Comparison of ENCODE assay signal across 8 mouse cellular contexts in genomic region chr7:112678418-112679170, GRCm38 (mm10). TPM values are rescaled to one million over a fixed set of nuclear protein-coding genes. Genes with fewer than 3 reads are reported as not detected.
DNase-seq lines count a peak whose midpoint lies in the region; ATAC-seq and TF ChIP-seq lines count a peak whose summit lies in the region.

No protein-coding gene starts in this region.

- peak; percentile 22; the same call in 1 of the 2 replicates for ATAC-seq in liver, embryonic 14.5 days (ENCODE audit: insufficient read depth)
- peak; percentile 72; the same call in 1 of the 2 replicates for ATAC-seq in neural tube, embryonic 13.5 days (ENCODE audit: low read depth)

- no peaks in the 10 kb centered on the region for H3K9me3 ChIP-seq in embryonic facial prominence, embryonic 10.5 days
- no peaks in the 10 kb centered on the region for H3K9me3 ChIP-seq in liver, embryonic 14.5 days (ENCODE audit: control insufficient read depth, low read length)
- no peaks in the 10 kb centered on the region for H3K9me3 ChIP-seq in neural tube, embryonic 13.5 days

- no peak for TF ChIP-seq POLR2A in spleen, adult 2 months (IDR thresholded peaks at IDR 0.05; ENCODE audit: low read depth, low read length)
- no peak for TF ChIP-seq POLR2A in kidney, adult 2 months (IDR thresholded peaks at IDR 0.05; ENCODE audit: low read depth, low read length)

- peaks cover 10% of the 10 kb centered on the region for H3K27me3 ChIP-seq in spleen, adult 2 months (ENCODE audit: control insufficient read depth, insufficient read depth, low read length)
- peaks cover 17% of the 10 kb centered on the region for H3K27me3 ChIP-seq in embryonic facial prominence, embryonic 10.5 days (replicated peaks; ENCODE audit: low read depth, poor library complexity, severe bottlenecking)
- no peaks in the 10 kb centered on the region for H3K27me3 ChIP-seq in kidney, adult 2 months (replicated peaks; ENCODE audit: control insufficient read depth, insufficient read depth, low read length)
- H3K27me3 ChIP-seq in liver, embryonic 14.5 days (ENCODE audit: control insufficient read depth, insufficient read depth, low read length), result peaks cover 45% of the 10 kb centered on the region
- H3K27me3 ChIP-seq in neural tube, embryonic 13.5 days, result 0 out of 2 replicates have a peak, but pooled peaks cover 6% of the 10 kb centered on the region

- WGBS in spleen, adult 2 months, result 3% methylated on average over 38 of the region's 44 CpGs
- under 1% methylated on average over 44 of the region's 44 CpGs for WGBS in embryonic facial prominence, embryonic 10.5 days
- under 1% methylated on average over 44 of the region's 44 CpGs for WGBS in kidney, adult 2 months
- WGBS in liver, embryonic 14.5 days (ENCODE audit: insufficient replicate concordance), result 2% methylated on average over 44 of the region's 44 CpGs
- under 1% methylated on average over 44 of the region's 44 CpGs for WGBS in neural tube, embryonic 13.5 days

- peak overlapping the region; percentile 25; the same call in 1 of the 2 replicates for H3K27ac ChIP-seq in spleen, adult 2 months (ENCODE audit: insufficient read depth, low read length)
- H3K27ac ChIP-seq in embryonic facial prominence, embryonic 10.5 days (replicated peaks), result peak overlapping the region; percentile 98
- peak overlapping the region; percentile 81 for H3K27ac ChIP-seq in kidney, adult 2 months (ENCODE audit: insufficient read depth, low read depth, low read length)
- H3K27ac ChIP-seq in liver, embryonic 14.5 days, result no peak overlapping the region
- H3K27ac ChIP-seq in neural tube, embryonic 13.5 days (replicated peaks), result peak overlapping the region; percentile 93

- DNase-seq in spleen, adult 2 months (ENCODE audit: low read depth in 1 of 2, low spot score in 2 of 2), result no peak
- DNase-seq in spleen, postnatal 36 days (ENCODE audit: low spot score in 2 of 2), result no peak
- DNase-seq in embryonic facial prominence, embryonic 10.5 days (ENCODE audit: low spot score), result peak; percentile 73
- DNase-seq in heart, adult 9 months (ENCODE audit: low spot score in 2 of 2), result peak; percentile 58 to 72
- DNase-seq in kidney, adult 2 months, result peak; percentile 83
- no peak for DNase-seq in liver, embryonic 14.5 days (ENCODE audit: low read depth in 3 of 3, low spot score in 3 of 3)
- no peak for DNase-seq in thymus, postnatal 25 days

- H3K4me1 ChIP-seq in spleen, adult 2 months (ENCODE audit: control insufficient read depth, insufficient read depth, insufficient read length), result peaks cover 2% of the 10 kb centered on the region; the same call in 1 of the 2 replicates
- peaks cover 39% of the 10 kb centered on the region for H3K4me1 ChIP-seq in embryonic facial prominence, embryonic 10.5 days
- peaks cover 2% of the 10 kb centered on the region; the same call in 1 of the 2 replicates for H3K4me1 ChIP-seq in kidney, adult 2 months (ENCODE audit: control insufficient read depth, insufficient read depth, low read length)
- no peaks in the 10 kb centered on the region for H3K4me1 ChIP-seq in liver, embryonic 14.5 days (replicated peaks; ENCODE audit: control insufficient read depth in 2 of 2, insufficient read depth in 2 of 2, low read length in 1 of 2)
- peaks cover 47% of the 10 kb centered on the region for H3K4me1 ChIP-seq in neural tube, embryonic 13.5 days (replicated peaks)

- peak overlapping the region; percentile 29; the same call in 1 of the 2 replicates for H3K4me3 ChIP-seq in spleen, adult 2 months (ENCODE audit: extremely low read depth, insufficient read depth, insufficient read length)
- peak overlapping the region; percentile 95 for H3K4me3 ChIP-seq in embryonic facial prominence, embryonic 10.5 days
- H3K4me3 ChIP-seq in kidney, adult 2 months (ENCODE audit: insufficient read depth, low read depth, low read length), result peak overlapping the region; percentile 84
- H3K4me3 ChIP-seq in liver, embryonic 14.5 days (ENCODE audit: insufficient read depth in 1 of 2, low read depth in 2 of 2, low read length in 2 of 2), result peak overlapping the region; percentile 52 to 55
- peak overlapping the region; percentile 85 for H3K4me3 ChIP-seq in neural tube, embryonic 13.5 days

- no peak overlapping the region for H3K9ac ChIP-seq in liver, embryonic 14.5 days (replicated peaks)
- H3K9ac ChIP-seq in neural tube, embryonic 13.5 days, result peak overlapping the region; percentile 68

- H3K4me2 ChIP-seq in liver, embryonic 14.5 days (ENCODE audit: low read depth), result peak overlapping the region; percentile 42
- H3K4me2 ChIP-seq in neural tube, embryonic 13.5 days, result peak overlapping the region; percentile 87

- H3K36me3 ChIP-seq in spleen, adult 2 months (ENCODE audit: control insufficient read depth, insufficient read depth, low read length), result no peaks in the 10 kb centered on the region
- H3K36me3 ChIP-seq in embryonic facial prominence, embryonic 10.5 days (replicated peaks), result no peaks in the 10 kb centered on the region
- H3K36me3 ChIP-seq in kidney, adult 2 months (ENCODE audit: control insufficient read depth, insufficient read depth, low read length), result no peaks in the 10 kb centered on the region
- no peaks in the 10 kb centered on the region for H3K36me3 ChIP-seq in liver, embryonic 14.5 days (replicated peaks; ENCODE audit: control insufficient read depth, insufficient read depth, low read depth)
- no peaks in the 10 kb centered on the region for H3K36me3 ChIP-seq in neural tube, embryonic 13.5 days

- no peak for TF ChIP-seq CTCF in spleen, adult 2 months (IDR thresholded peaks at IDR 0.05; ENCODE audit: extremely low read depth, insufficient read depth, insufficient read length, insufficient replicate concordance)
- TF ChIP-seq CTCF in kidney, adult 2 months (conservative IDR thresholded peaks at IDR 0.05; ENCODE audit: insufficient read depth, insufficient read length, low read depth, low read length), result no peak
- TF ChIP-seq CTCF in liver, embryonic 14.5 days (IDR thresholded peaks at IDR 0.05; ENCODE audit: low read depth), result no peak

- TF ChIP-seq EP300 in liver, embryonic 14.5 days (IDR thresholded peaks at IDR 0.05; ENCODE audit: low read depth), result no peak

RNA-seq across cellular contexts. Expression of gene Tead1, which starts 0.5 kb away (rescaled TPM):
- 2.7 and 3.6 TPM in 2 replicates for polyA plus RNA-seq in spleen, adult 2 months (2012; rRNA removed)
- polyA plus RNA-seq in embryonic facial prominence, embryonic 10.5 days (2016; fragmentation: Nextera tagmentation; extraction: Ambion mirVana), result 20.2 and 23.5 TPM in 2 replicates
- 14.7 TPM in 2 replicates for polyA plus RNA-seq in kidney, adult 2 months (2012; rRNA removed)
- 0.98 and 1.1 TPM in 2 replicates for polyA plus RNA-seq in liver, embryonic 14.5 days (2012; rRNA removed)
- polyA plus RNA-seq in liver, embryonic 14.5 days (2014; fragmentation: Nextera tagmentation; extraction: Ambion mirVana), result 0.67 and 0.75 TPM in 2 replicates
- 18.5 and 19.6 TPM in 2 replicates for polyA plus RNA-seq in neural tube, embryonic 13.5 days (2015; fragmentation: Nextera tagmentation; extraction: Ambion mirVana)

Comparison
In these comparisons a context has a peak if more than half of its experiments do, and no peak if none do; other contexts are left out.
1. DNase-seq: peak in embryonic facial prominence, embryonic 10.5 days (single experiment), heart, adult 9 months (2 of 2) and kidney, adult 2 months (single experiment); none in spleen, adult 2 months (0 of 2), spleen, postnatal 36 days (0 of 2), liver, embryonic 14.5 days (0 of 3) and thymus, postnatal 25 days (single experiment).
2. H3K4me3 ChIP-seq: peak in every context shown above with its lines; median percentile 95 in embryonic facial prominence, embryonic 10.5 days; 85 in neural tube, embryonic 13.5 days; 84 in kidney, adult 2 months; 54 in liver, embryonic 14.5 days; 29 in spleen, adult 2 months.